Mouse (Mus musculus): ENCODE measurements around the gene Fxr1.

DNA sequence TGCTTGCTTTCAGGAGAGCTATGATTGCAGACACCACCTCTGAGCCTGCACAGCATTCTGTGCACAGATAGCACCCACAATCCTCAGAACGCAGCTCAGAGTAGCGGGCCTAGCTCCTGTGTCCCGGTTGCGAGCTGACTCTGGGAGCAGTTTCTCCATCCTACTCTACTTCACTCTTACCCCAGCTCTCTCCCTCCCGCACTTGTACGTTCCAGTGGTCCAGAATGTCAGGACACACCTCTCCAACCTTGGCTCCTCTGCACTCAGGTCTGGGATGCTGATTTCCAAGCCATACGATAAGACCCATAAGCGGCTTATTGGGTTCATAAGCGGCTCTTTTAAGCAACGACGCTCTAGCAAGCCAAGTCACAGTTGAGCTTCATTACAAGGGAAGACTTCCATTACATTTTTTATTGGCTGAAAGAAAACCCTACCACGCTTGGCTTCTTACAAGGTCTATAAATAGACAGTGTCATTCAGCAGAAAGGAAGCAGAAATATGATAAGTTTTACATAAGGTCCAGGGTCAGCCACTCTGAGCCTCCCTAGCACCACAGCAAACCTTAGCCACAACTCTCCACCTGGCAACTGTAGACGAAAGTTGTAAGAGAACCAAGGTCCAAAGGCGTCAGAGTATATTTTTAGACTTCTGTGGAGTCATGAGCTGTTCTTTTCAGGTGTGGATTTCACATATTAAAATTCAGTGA, 26.2 kb upstream of the Fxr1 start:
- TF ChIP-seq POLR2A (IDR thresholded peaks at IDR 0.05; ENCODE audit: control insufficient read depth, low read depth, low read length) (no peak), CTCF (IDR thresholded peaks at IDR 0.05; ENCODE audit: control insufficient read depth, insufficient read depth, insufficient replicate concordance, low read depth, low read length) (no peak)

Measured in testis, adult 2 months (tissue).